Mouse (Mus musculus) MEL (cell line): ENCODE measurements at regions not wholly inside any gene's neighbourhood (a gene's known extent, or its start where the extent isn't known, plus 50 kb on each side); places are given as distances from the start of the nearest gene placed in this dataset.

Experiments used
- CTCF ChIP-seq, 3 experiments: IDR thresholded peaks in 2 of 3; conservative IDR thresholded peaks in 1 of 3; 2 replicates each; pipeline ENCODE4 v1.5.1; 2011 to 2012; ENCODE audit warnings: low read length in 3 of 3, low read depth in 2 of 3, mild to moderate bottlenecking in 2 of 3, improper control_type of control experiment in 1 of 3, inconsistent platforms in 1 of 3, mixed read lengths in 1 of 3, moderate library complexity in 1 of 3; ENCODE audit not compliant: control insufficient read depth in 1 of 3, insufficient read depth in 1 of 3, poor library complexity in 1 of 3, severe bottlenecking in 1 of 3
- POLR2A ChIP-seq, 2 experiments: IDR thresholded peaks; 2 replicates each; pipeline ENCODE4 v1.6.1; 2011 to 2012; ENCODE audit warnings: low read length in 2 of 2, mild to moderate bottlenecking in 2 of 2, control low read depth in 1 of 2, improper control_type of control experiment in 1 of 2, low read depth in 1 of 2, moderate library complexity in 1 of 2; ENCODE audit not compliant: control insufficient read depth in 1 of 2, insufficient read depth in 1 of 2, poor library complexity in 1 of 2

DNA sequence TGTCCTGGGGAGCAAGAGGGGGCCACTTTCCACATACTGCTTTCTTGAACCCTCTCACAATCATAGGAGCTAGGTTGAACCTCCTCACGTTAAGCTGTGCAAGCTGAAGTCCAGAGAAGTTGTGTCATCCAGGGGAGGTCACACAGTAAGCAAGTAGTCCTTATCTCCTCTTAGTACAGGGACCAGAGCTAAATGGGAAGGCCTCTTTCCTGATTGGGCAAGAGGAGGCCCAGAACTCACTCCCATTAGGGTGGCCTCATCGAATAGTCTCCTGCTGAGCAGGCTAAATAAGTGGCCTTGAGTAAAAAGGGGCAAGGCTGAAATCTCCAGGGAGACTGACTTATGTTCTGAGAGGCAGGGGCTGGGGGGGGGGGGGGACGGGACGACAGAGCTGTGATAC, 966.5 kb downstream of the 4930447A16Rik start:
- TF ChIP-seq CTCF (IDR thresholded peaks at IDR 0.05 in 2 of 3, conservative IDR thresholded peaks at IDR 0.05 in 1 of 3; ENCODE audit: control insufficient read depth in 1 of 3, insufficient read depth in 1 of 3, low read depth in 2 of 3, low read length in 3 of 3, poor library complexity in 1 of 3, severe bottlenecking in 1 of 3) (no peak), POLR2A (IDR thresholded peaks at IDR 0.05; ENCODE audit: control insufficient read depth in 1 of 2, insufficient read depth in 1 of 2, low read depth in 1 of 2, low read length in 2 of 2, poor library complexity in 1 of 2) (no peak)
